Mouse (Mus musculus): ENCODE data around the gene Prss47. TPM values are rescaled to one million over a fixed set of nuclear protein-coding genes. Genes with fewer than 3 reads are reported as not detected.
A peak's percentile ranks its signal among the peaks of the same experiment; 100 is the strongest.

The Prss47 gene
- total RNA-seq (2017), result not detected in 2 replicates

DNA sequence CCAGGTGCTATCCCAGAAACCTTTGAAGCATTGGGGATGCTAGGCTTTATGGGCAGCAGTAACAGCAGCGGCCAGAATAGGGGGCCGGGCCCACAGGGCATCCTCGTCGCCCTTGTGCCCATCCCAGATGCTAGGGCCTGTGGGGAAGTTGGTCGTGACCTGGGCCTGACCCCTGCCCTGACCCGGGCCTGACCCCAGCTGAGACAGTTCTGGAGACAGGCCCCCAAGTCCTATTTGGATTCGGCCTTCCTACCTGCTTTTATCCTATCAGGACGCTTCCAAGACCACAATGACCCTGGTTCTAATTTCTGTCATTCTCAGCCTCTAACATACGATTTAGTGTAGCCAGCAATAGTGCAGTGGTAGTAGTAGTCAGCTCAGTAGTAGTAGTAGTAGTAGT is at the start of gene Prss47:
TSS of gene Prss47 (minus strand) at position 101 of the 400 bp plus-strand sequence.
- ATAC-seq (ENCODE audit: extremely low read depth, insufficient number of reproducible peaks, low FRiP score, poor library complexity, severe bottlenecking), result no peak

- ATAC-seq (ENCODE audit: extremely low read depth, insufficient number of reproducible peaks, low FRiP score, poor library complexity, severe bottlenecking), result peak; percentile 67
These were observed 48.7 kb upstream of the Prss47 start for GRCm38 (mm10) chr13:65101232-65101631.

GRCm38 (mm10) chr13:65100678-65101077 is 48.1 kb upstream of the Prss47 start:
- ATAC-seq (ENCODE audit: extremely low read depth, insufficient number of reproducible peaks, low FRiP score, poor library complexity, severe bottlenecking), result no peak

DNA sequence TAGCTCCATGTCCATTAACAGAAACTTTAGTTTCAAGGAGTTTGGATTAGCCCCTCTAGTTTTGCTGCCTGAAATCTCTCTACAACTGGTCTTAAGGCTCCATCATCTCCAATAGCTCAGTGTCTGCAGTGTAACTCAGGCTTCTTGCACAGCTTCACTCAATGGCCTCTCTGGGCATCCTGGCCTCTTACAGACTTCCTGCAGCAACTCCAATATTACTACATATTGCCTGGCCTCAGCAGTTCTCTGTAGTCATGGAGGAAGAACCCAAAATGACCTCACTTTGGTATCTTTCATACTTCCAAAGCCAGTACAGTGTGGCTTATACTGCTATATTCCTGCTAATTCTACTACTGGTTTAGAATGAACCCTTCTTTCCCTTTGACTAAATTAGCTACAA is 44.5 kb upstream of the Prss47 start:
- no peak for ATAC-seq (ENCODE audit: extremely low read depth, insufficient number of reproducible peaks, low FRiP score, poor library complexity, severe bottlenecking)

DNA sequence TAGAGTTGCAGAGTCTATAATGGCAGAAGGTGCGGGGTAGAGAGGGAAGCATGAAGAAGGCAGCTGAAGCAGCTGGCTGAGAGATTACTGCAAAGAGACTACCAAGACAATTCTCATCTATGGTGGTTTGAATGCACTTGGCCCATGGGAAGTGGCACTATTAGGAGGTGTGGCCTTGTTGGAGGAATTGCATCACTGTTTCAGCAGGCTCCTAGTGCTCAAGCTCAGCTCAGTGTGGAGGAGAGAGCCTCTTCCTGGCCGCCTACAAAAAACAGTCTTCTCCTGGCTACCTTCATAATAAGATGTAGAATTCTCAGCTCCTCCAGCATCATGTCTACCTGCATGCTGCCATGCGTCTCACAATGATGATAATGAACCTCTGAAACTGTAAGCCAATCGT is 43.4 kb upstream of the Prss47 start:
- 0 out of 2 replicates have a peak, but pooled peaks have one; percentile 48 for ATAC-seq (ENCODE audit: extremely low read depth, insufficient number of reproducible peaks, low FRiP score, poor library complexity, severe bottlenecking)

GRCm38 (mm10) chr13:65069969-65070368 is 17.4 kb upstream of the Prss47 start:
- ATAC-seq (ENCODE audit: extremely low read depth, insufficient number of reproducible peaks, low FRiP score, poor library complexity, severe bottlenecking), result no peak

GRCm38 (mm10) chr13:65035057-65035456 is 17.5 kb downstream of the Prss47 start:
- peak; percentile 60; the same call in 1 of the 2 replicates for ATAC-seq (ENCODE audit: extremely low read depth, insufficient number of reproducible peaks, low FRiP score, poor library complexity, severe bottlenecking)

DNA sequence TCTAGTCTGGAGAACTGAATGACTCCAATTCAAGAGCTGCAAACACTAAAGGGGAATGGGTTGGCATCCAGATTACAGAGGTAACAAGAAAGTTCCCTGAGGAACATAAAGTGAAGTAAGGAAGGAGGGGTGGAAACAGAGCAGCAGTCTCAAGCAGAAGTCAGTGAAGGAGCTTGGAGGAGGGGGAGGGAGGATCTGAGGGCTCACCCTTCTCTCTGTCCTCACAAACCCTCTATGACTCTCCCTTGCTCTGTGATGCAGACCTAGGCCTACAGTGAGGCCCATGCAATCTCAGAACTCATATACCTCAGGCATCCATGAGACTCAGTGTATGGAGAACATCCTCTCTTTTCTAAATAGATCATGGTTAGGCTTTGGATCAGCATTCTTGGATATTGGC is 19.8 kb downstream of the Prss47 start, which contains the start of gene Spata31d1c:
TSS of gene Spata31d1c (plus strand) at position 301 of the 400 bp plus-strand sequence.
- ATAC-seq (ENCODE audit: extremely low read depth, insufficient number of reproducible peaks, low FRiP score, poor library complexity, severe bottlenecking), result no peak

DNA sequence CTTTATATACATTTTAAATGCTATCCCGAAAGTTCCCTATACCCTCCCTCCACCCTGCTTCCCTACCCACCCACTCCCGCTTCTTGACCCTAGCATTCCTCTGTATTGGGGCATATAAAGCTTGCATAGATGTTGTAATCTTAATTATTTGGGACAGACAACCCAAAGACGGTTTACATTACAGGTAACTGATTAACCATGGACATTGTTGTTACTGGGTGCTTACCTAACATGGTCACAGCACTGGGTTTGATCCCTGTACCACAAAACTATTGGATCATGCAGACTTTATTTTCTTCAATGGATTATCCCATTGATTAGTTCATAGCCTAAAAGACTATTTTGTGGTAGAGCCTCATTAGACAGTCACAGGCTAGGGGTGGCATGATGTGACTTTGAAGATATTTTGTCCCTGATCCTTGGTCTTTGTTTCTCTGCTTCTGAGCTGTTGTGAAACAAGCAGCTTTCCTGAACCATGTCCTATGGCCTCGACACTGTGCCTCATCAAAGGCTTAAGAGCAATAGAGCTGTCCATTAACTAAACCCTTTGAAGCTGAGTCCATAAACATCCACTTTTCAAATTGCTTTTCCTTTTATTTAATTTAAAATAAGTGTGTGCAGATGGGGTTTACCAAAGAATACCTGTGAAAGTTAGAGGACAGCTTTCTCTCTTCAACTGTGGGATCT is 41.4 kb downstream of the Prss47 start:
- no peak for ATAC-seq (ENCODE audit: extremely low read depth, insufficient number of reproducible peaks, low FRiP score, poor library complexity, severe bottlenecking)

- ATAC-seq (ENCODE audit: extremely low read depth, insufficient number of reproducible peaks, low FRiP score, poor library complexity, severe bottlenecking), result no peak
These were observed 44.6 kb downstream of the Prss47 start for GRCm38 (mm10) chr13:65007971-65008370.

GRCm38 (mm10) chr13:65006760-65007159 is 45.8 kb downstream of the Prss47 start:
- no peak for ATAC-seq (ENCODE audit: extremely low read depth, insufficient number of reproducible peaks, low FRiP score, poor library complexity, severe bottlenecking)

- no peak for ATAC-seq (ENCODE audit: extremely low read depth, insufficient number of reproducible peaks, low FRiP score, poor library complexity, severe bottlenecking)
These were observed 47.1 kb downstream of the Prss47 start for GRCm38 (mm10) chr13:65005414-65005813.

Other genes with a start within 250 kb of the Prss47 start
- gene Cntnap3, start 148.8 kb downstream of the Prss47 start, total RNA-seq (2017), result not detected in 2 replicates
- gene Spata31, start 135.4 kb downstream of the Prss47 start, total RNA-seq (2017), result not detected in 2 replicates
- gene Spata31d1c, start 19.7 kb downstream of the Prss47 start, total RNA-seq (2017), result not detected in 2 replicates
- 131 and 162 TPM in 2 replicates for gene Mfsd14b, start 60.2 kb upstream of the Prss47 start, total RNA-seq (2017)
- gene Olfr465-ps1, start 85.3 kb upstream of the Prss47 start, total RNA-seq (2017), result not detected in 2 replicates
- gene Olfr466, start 97.5 kb upstream of the Prss47 start, total RNA-seq (2017), result not detected in 2 replicates
- gene Nlrp4f, start 153.2 kb upstream of the Prss47 start, total RNA-seq (2017), result not detected in 2 replicates
- not detected in 2 replicates for gene Gm10775, start 206.8 kb upstream of the Prss47 start, total RNA-seq (2017)
- gene Zfp369, start 226.1 kb upstream of the Prss47 start, total RNA-seq (2017), result 46.9 and 56.2 TPM in 2 replicates

All from neutrophil, adult 5-6 weeks (primary cell).